Mouse (Mus musculus) midbrain, embryonic 15.5 days (tissue): ENCODE data around the gene Triobp. TPM values are rescaled to one million over a fixed set of nuclear protein-coding genes. Genes with fewer than 3 reads are reported as not detected.

ENCODE experiments used
- ATAC-seq: fragments of 200-750 bp; cut with Nextera tagmentation; replicated peaks from 2 replicates; pipeline ENCODE4 v1.8.0; 2017; ENCODE audit warnings: moderate TSS enrichment
- H3K27ac ChIP-seq: fragments of 300-500 bp; sonication (generic); 2 replicates; pipeline ENCODE4 v1.5.1; 2015; ENCODE audit warnings: mild to moderate bottlenecking, inconsistent platforms
- H3K27me3 ChIP-seq: fragments of 300-500 bp; sonication (generic); replicated peaks from 2 replicates; pipeline ENCODE4 v1.6.1; 2015; ENCODE audit warnings: inconsistent platforms
- H3K36me3 ChIP-seq: fragments of 300-500 bp; sonication (generic); replicated peaks from 2 replicates; pipeline ENCODE4 v1.6.1; 2015; ENCODE audit warnings: inconsistent platforms
- H3K4me1 ChIP-seq: fragments of 300-500 bp; sonication (generic); 2 replicates; pipeline ENCODE4 v1.6.1; 2015; ENCODE audit warnings: inconsistent platforms
- H3K4me2 ChIP-seq: fragments of 300-500 bp; sonication (generic); 2 replicates; pipeline ENCODE4 v1.6.1; 2015; ENCODE audit warnings: inconsistent platforms, mild to moderate bottlenecking, moderate library complexity
- H3K4me3 ChIP-seq: fragments of 300-500 bp; sonication (generic); 2 replicates; pipeline ENCODE4 v1.5.1; 2015; ENCODE audit warnings: mild to moderate bottlenecking, inconsistent platforms
- H3K9ac ChIP-seq: fragments of 300-500 bp; sonication (generic); 2 replicates; pipeline ENCODE4 v1.6.1; 2015; ENCODE audit warnings: mild to moderate bottlenecking, inconsistent platforms
- H3K9me3 ChIP-seq: fragments of 300-500 bp; sonication (generic); 2 replicates; pipeline ENCODE4 v1.6.1; 2016; ENCODE audit warnings: inconsistent platforms
- WGBS: fragments of 180-500 bp; shearing (Covaris S2); methylation state at CpG from one replicate; pipeline ENCODE4 v1.1.7; 2015; ENCODE audit warnings: mixed read lengths; 5-methylcytosine and 5-hydroxymethylcytosine counted together
- microRNA-seq: library from miRNA; unstranded; fragments of <30 nt; microRNA quantifications from one replicate; pipeline ENCODE4, GENCODE M21; 2016
- polyA plus RNA-seq: library from polyadenylated mRNA; unstranded; fragments of >200 nt; fragmentation: Nextera tagmentation; extraction: Ambion mirVana; gene quantifications from 2 replicates; pipeline ENCODE4 v1.2.1, GENCODE M21; 2015

The Triobp gene
- polyA plus RNA-seq, 1 experiment from 2014 or later = 55.5 TPM

GRCm38 (mm10) chr15:79048186-79048585 is 100.7 kb downstream of the Triobp start:
- H3K36me3 ChIP-seq = no peaks in the 10 kb centered on the region; the same call in 1 of the 2 replicates
- no peak overlapping the region for H3K9ac ChIP-seq
- no peaks in the 10 kb centered on the region for H3K9me3 ChIP-seq
- H3K27ac ChIP-seq = no peak overlapping the region
- peaks cover 12% of the 10 kb centered on the region for H3K27me3 ChIP-seq
- no peak overlapping the region for H3K4me2 ChIP-seq
- H3K4me3 ChIP-seq = no peak overlapping the region
- ATAC-seq = no peak
- 65% methylated on average over 4 of the region's 4 CpGs for WGBS
- peaks cover 4% of the 10 kb centered on the region; the same call in 1 of the 2 replicates for H3K4me1 ChIP-seq

- Histone ChIP-seq H3K4me2 (no peak overlapping the region), H3K4me1 (no peaks in the 10 kb centered on the region), H3K27me3 (no peaks in the 10 kb centered on the region), H3K9me3 (no peaks in the 10 kb centered on the region), H3K27ac (no peak overlapping the region), H3K4me3 (no peak overlapping the region), H3K9ac (no peak overlapping the region), H3K36me3 (peaks cover 16% of the 10 kb centered on the region)
- ATAC-seq = no peak
- WGBS = 67% methylated on average over 9 of the region's 9 CpGs
These were observed 102.8 kb downstream of the Triobp start for GRCm38 (mm10) chr15:79050160-79050845.

- ATAC-seq = no peak
- H3K9me3 ChIP-seq = no peaks in the 10 kb centered on the region
These were observed 103.4 kb downstream of the Triobp start for GRCm38 (mm10) chr15:79050964-79051363.

GRCm38 (mm10) chr15:79051461-79052360 is 104.2 kb downstream of the Triobp start:
- Histone ChIP-seq H3K9ac (no peak overlapping the region), H3K4me1 (no peaks in the 10 kb centered on the region), H3K9me3 (no peaks in the 10 kb centered on the region), H3K27ac (no peak overlapping the region), H3K27me3 (no peaks in the 10 kb centered on the region), H3K4me3 (no peak overlapping the region), H3K4me2 (no peak overlapping the region), H3K36me3 (peaks cover 27% of the 10 kb centered on the region)
- no peak for ATAC-seq
- WGBS = 81% methylated on average over 13 of the region's 13 CpGs

More at GRCm38 (mm10) chr15:79050964-79051363, 103.4 kb downstream of the Triobp start:
- Histone ChIP-seq H3K9ac (no peak overlapping the region), H3K4me2 (no peak overlapping the region), H3K36me3 (peaks cover 22% of the 10 kb centered on the region), H3K27ac (no peak overlapping the region), H3K4me3 (no peak overlapping the region), H3K4me1 (no peaks in the 10 kb centered on the region), H3K27me3 (no peaks in the 10 kb centered on the region)
- 87% methylated on average over 2 of the region's 2 CpGs for WGBS

GRCm38 (mm10) chr15:79052366-79052765 is 104.8 kb downstream of the Triobp start:
- Histone ChIP-seq H3K27ac (no peak overlapping the region), H3K27me3 (no peaks in the 10 kb centered on the region), H3K4me3 (no peak overlapping the region), H3K36me3 (peaks cover 31% of the 10 kb centered on the region), H3K4me2 (no peak overlapping the region), H3K9ac (no peak overlapping the region), H3K4me1 (no peaks in the 10 kb centered on the region), H3K9me3 (no peaks in the 10 kb centered on the region)
- whole genome bisulfite sequencing = 81% methylated on average over 2 of the region's 2 CpGs
- ATAC-seq = no peak

Small RNA genes lying within 50 kb of the gene (microRNA-seq; reads per million reads assigned to microRNA genes)
- gene Mir6956 = 0.74 reads per million

Other genes with a start within 250 kb of the Triobp start
- 10.1 and 11.1 TPM in 2 replicates for gene Elfn2, start 229.0 kb upstream of the Triobp start, polyA plus RNA-seq
- gene Mfng, start 174.2 kb upstream of the Triobp start, polyA plus RNA-seq = 27.1 and 30.1 TPM in 2 replicates
- gene Card10, start 144.7 kb upstream of the Triobp start, polyA plus RNA-seq = 2.1 and 2.3 TPM in 2 replicates
- 13.1 and 15.7 TPM in 2 replicates for gene Cdc42ep1, start 105.1 kb upstream of the Triobp start, polyA plus RNA-seq
- 0.31 TPM in 1 of 2 replicates, not detected in the other for gene Lgals2, start 92.2 kb upstream of the Triobp start, polyA plus RNA-seq
- gene Gga1, start 70.5 kb upstream of the Triobp start, polyA plus RNA-seq = 50.7 and 50.8 TPM in 2 replicates
- gene Gm49510, start 48.1 kb upstream of the Triobp start, polyA plus RNA-seq = not detected in 2 replicates
- 3.6 and 4.2 TPM in 2 replicates for gene Sh3bp1, start 48.0 kb upstream of the Triobp start, polyA plus RNA-seq
- 112 and 125 TPM in 2 replicates for gene Pdxp, start 33.8 kb upstream of the Triobp start, polyA plus RNA-seq
- 80.4 and 93.5 TPM in 2 replicates for gene Lgals1, start 21.0 kb upstream of the Triobp start, polyA plus RNA-seq
- 62.5 and 65.8 TPM in 2 replicates for gene Nol12, start 12.8 kb upstream of the Triobp start, polyA plus RNA-seq
- 183 and 198 TPM in 2 replicates for gene H1f0, start 80.7 kb downstream of the Triobp start, polyA plus RNA-seq
- not detected in 2 replicates for gene Galr3, start 94.2 kb downstream of the Triobp start, polyA plus RNA-seq
- gene Ankrd54, start 115.2 kb downstream of the Triobp start, polyA plus RNA-seq = 61.0 and 64.3 TPM in 2 replicates
- gene Eif3l, start 127.5 kb downstream of the Triobp start, polyA plus RNA-seq = 165 and 167 TPM in 2 replicates
- gene Micall1, start 161.2 kb downstream of the Triobp start, polyA plus RNA-seq = 13.9 and 15.8 TPM in 2 replicates
- 229 and 243 TPM in 2 replicates for gene Polr2f, start 193.3 kb downstream of the Triobp start, polyA plus RNA-seq
- 15.1 and 19.1 TPM in 2 replicates for gene 1700088E04Rik, start 193.5 kb downstream of the Triobp start, polyA plus RNA-seq
- gene Sox10, start 217.5 kb downstream of the Triobp start, polyA plus RNA-seq = 2.9 TPM in 2 replicates